Mouse (Mus musculus) myocyte (in vitro differentiated cells): ENCODE measurements around the gene Tdrd7. TPM values are rescaled to one million over a fixed set of nuclear protein-coding genes. Genes with fewer than 3 reads are reported as not detected.

Source experiments
- H3K27me3 ChIP-seq: one replicate; pipeline ENCODE4 v1.6.1; 2011; ENCODE audit not compliant: control insufficient read depth, insufficient read depth, insufficient read length
- H3K36me3 ChIP-seq: one replicate; pipeline ENCODE4 v1.6.1; 2011; ENCODE audit not compliant: control insufficient read depth, insufficient read depth
- H3K4me2 ChIP-seq: one replicate; pipeline ENCODE4 v1.6.1; 2011; ENCODE audit warnings: low read depth, control low read depth
- H3K4me3 ChIP-seq: one replicate; pipeline ENCODE4 v1.5.1; 2011; ENCODE audit warnings: mild to moderate bottlenecking, control low read depth, moderate library complexity
- H3K79me2 ChIP-seq: one replicate; pipeline ENCODE4 v1.6.1; 2011; ENCODE audit not compliant: control insufficient read depth, insufficient read depth
- H3ac ChIP-seq: one replicate; pipeline ENCODE4 v1.6.1; 2011; ENCODE audit not compliant: control insufficient read depth, insufficient read length
- CEBPB ChIP-seq: IDR thresholded peaks from 2 replicates; pipeline ENCODE4 v1.6.1; 2011; ENCODE audit warnings: mild to moderate bottlenecking, moderate library complexity; ENCODE audit not compliant: poor library complexity, insufficient read depth, severe bottlenecking
- E2F4 ChIP-seq: IDR thresholded peaks from one replicate; pipeline ENCODE4 v1.6.1; 2011; ENCODE audit warnings: mild to moderate bottlenecking, control low read depth, moderate library complexity; ENCODE audit not compliant: insufficient read depth
- MAX ChIP-seq: IDR thresholded peaks from one replicate; pipeline ENCODE4 v1.6.1; 2011; ENCODE audit warnings: low read depth, mild to moderate bottlenecking, control low read depth
- MYOD1 ChIP-seq, 3 experiments: IDR thresholded peaks; one replicate each; pipeline ENCODE4 v1.6.1; 2011; ENCODE audit warnings: control low read depth in 2 of 3, low read depth in 2 of 3, mild to moderate bottlenecking in 2 of 3, moderate library complexity in 1 of 3; ENCODE audit not compliant: insufficient read length in 2 of 3, control insufficient read depth in 1 of 3
- MYOG ChIP-seq, 3 experiments: IDR thresholded peaks; one replicate each; pipeline ENCODE4 v1.6.1; 2011; ENCODE audit warnings: control low read depth in 2 of 3, low read depth in 2 of 3, mild to moderate bottlenecking in 2 of 3; ENCODE audit not compliant: insufficient read length in 2 of 3, control insufficient read depth in 1 of 3, insufficient read depth in 1 of 3
- POLR2A ChIP-seq: IDR thresholded peaks from one replicate; pipeline ENCODE4 v1.6.1; 2011; ENCODE audit warnings: low read depth, mild to moderate bottlenecking, control low read depth, moderate library complexity; ENCODE audit not compliant: insufficient read length
- POLR2AphosphoS2 ChIP-seq: IDR thresholded peaks from one replicate; pipeline ENCODE4 v1.6.1; 2011; ENCODE audit warnings: low read depth, control low read depth; ENCODE audit not compliant: insufficient read length
- REST ChIP-seq: IDR thresholded peaks from one replicate; pipeline ENCODE4 v1.6.1; 2011; ENCODE audit warnings: mild to moderate bottlenecking, control low read depth, moderate library complexity; ENCODE audit not compliant: insufficient read depth, insufficient read length
- SRF ChIP-seq: IDR thresholded peaks from one replicate; pipeline ENCODE4 v1.6.1; 2011; ENCODE audit warnings: low read depth; ENCODE audit not compliant: control insufficient read depth, insufficient read length
- TCF12 ChIP-seq: IDR thresholded peaks from one replicate; pipeline ENCODE4 v1.6.1; 2011; ENCODE audit warnings: mild to moderate bottlenecking, control low read depth; ENCODE audit not compliant: poor library complexity, insufficient read depth, severe bottlenecking
- TCF3 ChIP-seq: IDR thresholded peaks from one replicate; pipeline ENCODE4 v1.6.1; 2011; ENCODE audit warnings: low read depth, control low read depth; ENCODE audit not compliant: insufficient read length
- USF1 ChIP-seq: IDR thresholded peaks from one replicate; pipeline ENCODE4 v1.6.1; 2011; ENCODE audit warnings: low read depth, mild to moderate bottlenecking, control low read depth, moderate library complexity
- polyA plus RNA-seq: library from polyadenylated mRNA; unstranded; fragments of >200 nt; fragmentation: generic; extraction: Trizol; gene quantifications from one replicate; pipeline ENCODE4 v1.2.1, GENCODE M21; 2012; ENCODE audit warnings: missing spikeins

Tdrd7 gene
- polyA plus RNA-seq, 1 experiment: 12.0 TPM

GRCm38 (mm10) chr4:45979916-45980315 lies 14.8 kb downstream of the Tdrd7 start:
- H3K27me3 ChIP-seq: no peaks in the 10 kb centered on the region
- no peak overlapping the region for H3ac ChIP-seq
- H3K36me3 ChIP-seq: no peaks in the 10 kb centered on the region
- H3K79me2 ChIP-seq: peaks cover 4% of the 10 kb centered on the region
- H3K4me2 ChIP-seq: no peak overlapping the region
- TF ChIP-seq POLR2A (no peak), E2F4 (no peak), SRF (no peak), MYOG (IDR thresholded peaks at IDR 0.05; ENCODE audit: control insufficient read depth in 1 of 3, insufficient read depth in 1 of 3, insufficient read length in 2 of 3, low read depth in 2 of 3) (no peak), USF1 (no peak), TCF3 (no peak), POLR2AphosphoS2 (no peak), TCF12 (no peak), MAX (no peak), CEBPB (no peak), MYOD1 (IDR thresholded peaks at IDR 0.05; ENCODE audit: control insufficient read depth in 1 of 3, insufficient read length in 2 of 3, low read depth in 2 of 3) (no peak)
- H3K4me3 ChIP-seq: no peak overlapping the region

DNA sequence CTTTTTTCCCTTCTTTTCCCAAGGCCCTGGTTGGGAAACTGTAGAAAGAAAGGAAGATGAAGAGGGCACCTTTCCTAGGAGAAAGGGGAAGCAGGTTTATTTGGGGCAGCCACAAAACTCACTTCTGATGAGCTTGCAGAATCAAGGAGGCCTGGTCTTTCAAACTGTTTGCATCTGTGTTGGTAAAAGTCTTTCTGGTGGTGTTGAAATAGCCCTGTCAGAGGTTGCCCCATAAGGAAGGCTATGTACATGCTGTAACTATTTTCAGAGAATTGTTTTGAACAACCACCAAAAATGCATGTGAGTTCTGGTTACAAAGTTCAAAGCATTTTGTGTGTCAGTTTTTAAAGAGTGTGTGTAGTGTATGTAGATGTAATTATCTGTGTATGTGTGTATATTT lies 15.9 kb downstream of the Tdrd7 start:
- H3K4me3 ChIP-seq: no peak overlapping the region
- peaks cover 4% of the 10 kb centered on the region for H3K79me2 ChIP-seq
- H3K4me2 ChIP-seq: no peak overlapping the region
- no peak overlapping the region for H3ac ChIP-seq
- TF ChIP-seq POLR2AphosphoS2: no peak
- no peak for TF ChIP-seq POLR2A
- TF ChIP-seq MYOG (IDR thresholded peaks at IDR 0.05; ENCODE audit: control insufficient read depth in 1 of 3, insufficient read depth in 1 of 3, insufficient read length in 2 of 3, low read depth in 2 of 3): no peak
- no peak for TF ChIP-seq REST
- no peak for TF ChIP-seq E2F4
- TF ChIP-seq MAX: no peak
- no peak for TF ChIP-seq CEBPB
- no peak for TF ChIP-seq TCF12
- no peak for TF ChIP-seq USF1
- TF ChIP-seq MYOD1 (IDR thresholded peaks at IDR 0.05; ENCODE audit: control insufficient read depth in 1 of 3, insufficient read length in 2 of 3, low read depth in 2 of 3): no peak
- no peaks in the 10 kb centered on the region for H3K27me3 ChIP-seq
- no peaks in the 10 kb centered on the region for H3K36me3 ChIP-seq

- H3ac ChIP-seq: no peak overlapping the region
- no peak overlapping the region for H3K4me2 ChIP-seq
- no peak overlapping the region for H3K4me3 ChIP-seq
- H3K27me3 ChIP-seq: no peaks in the 10 kb centered on the region
- H3K79me2 ChIP-seq: no peaks in the 10 kb centered on the region
- peaks cover 6% of the 10 kb centered on the region for H3K36me3 ChIP-seq
- TF ChIP-seq E2F4 (no peak), MYOG (IDR thresholded peaks at IDR 0.05; ENCODE audit: control insufficient read depth in 1 of 3, insufficient read depth in 1 of 3, insufficient read length in 2 of 3, low read depth in 2 of 3) (no peak), POLR2A (no peak)
Observed at GRCm38 (mm10) chr4:45990427-45991135, 25.4 kb downstream of the Tdrd7 start.

- Histone ChIP-seq H3K36me3 (peaks cover 6% of the 10 kb centered on the region), H3K79me2 (no peaks in the 10 kb centered on the region), H3K4me3 (no peak overlapping the region), H3ac (no peak overlapping the region), H3K4me2 (no peak overlapping the region), H3K27me3 (no peaks in the 10 kb centered on the region)
- TF ChIP-seq POLR2A (no peak), MAX (no peak), MYOG (IDR thresholded peaks at IDR 0.05; ENCODE audit: control insufficient read depth in 1 of 3, insufficient read depth in 1 of 3, insufficient read length in 2 of 3, low read depth in 2 of 3) (no peak), CEBPB (no peak), USF1 (no peak), E2F4 (no peak), REST (no peak), TCF3 (no peak)
Observed at GRCm38 (mm10) chr4:45998536-45998935, 33.4 kb downstream of the Tdrd7 start.

DNA sequence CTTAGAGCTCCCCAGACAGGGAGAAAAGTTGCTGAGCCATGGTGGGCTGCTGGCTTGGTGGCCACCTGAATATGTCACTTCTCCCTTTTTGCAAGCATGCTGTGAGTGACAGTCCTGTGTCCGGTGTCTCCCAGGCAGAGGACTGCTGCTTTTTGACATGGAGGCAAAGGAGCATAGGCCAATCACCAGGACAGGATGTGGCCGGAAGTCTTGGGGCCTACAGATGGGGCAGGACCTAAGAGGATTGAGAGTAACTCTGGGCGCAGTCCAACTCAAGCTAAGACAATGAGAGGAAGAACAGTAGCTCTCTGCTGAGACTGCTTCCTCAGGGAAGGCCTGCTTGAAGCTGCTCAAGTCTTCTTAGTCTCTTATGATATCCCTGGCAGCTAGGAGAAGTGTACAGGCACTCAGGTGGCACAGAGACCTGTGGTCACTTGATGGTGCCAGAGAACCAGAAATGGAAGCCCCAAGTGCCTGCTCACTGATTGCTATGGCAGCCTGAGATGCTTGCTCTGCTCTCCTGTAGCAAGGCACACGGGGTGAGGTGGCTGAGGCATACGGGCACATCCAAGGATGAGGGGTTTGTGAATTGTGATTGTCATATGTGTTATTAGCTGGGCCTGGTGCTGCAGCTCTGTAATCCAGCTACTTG lies 43.1 kb downstream of the Tdrd7 start:
- Histone ChIP-seq H3K36me3 (no peaks in the 10 kb centered on the region), H3K27me3 (no peaks in the 10 kb centered on the region), H3K4me3 (no peak overlapping the region), H3K4me2 (no peak overlapping the region), H3ac (no peak overlapping the region), H3K79me2 (no peaks in the 10 kb centered on the region)
- no peak for TF ChIP-seq SRF
- TF ChIP-seq MAX: no peak
- no peak for TF ChIP-seq POLR2A
